Mouse (Mus musculus) heart, embryonic 14.5 days (tissue): ENCODE results near the gene Gm28048. TPM values are rescaled to one million over a fixed set of nuclear protein-coding genes. Genes with fewer than 3 reads are reported as not detected.

Experiments
- ATAC-seq: fragments of 200-750 bp; cut with Nextera tagmentation; 2 replicates; pipeline ENCODE4 v1.8.0; 2017; ENCODE audit warnings: low read depth, moderate TSS enrichment; ENCODE audit not compliant: insufficient number of reproducible peaks, insufficient read depth, low FRiP score
- H3K27ac ChIP-seq, 2 experiments: fragments of 200-500 bp in 1 of 2; fragments of 300-500 bp in 1 of 2; sonication (generic) in 1 of 2; replicated peaks in 1 of 2; 2 replicates each; pipeline ENCODE4 v1.5.1; 2012 to 2014; ENCODE audit warnings: low read depth in 2 of 2, low read length in 2 of 2, control low read depth in 1 of 2, mild to moderate bottlenecking in 1 of 2, mixed read lengths in 1 of 2; ENCODE audit not compliant: control insufficient read depth in 1 of 2, insufficient read depth in 1 of 2
- H3K27me3 ChIP-seq: fragments of 300-500 bp; sonication (generic); 2 replicates; pipeline ENCODE4 v1.6.1; 2014; ENCODE audit warnings: mild to moderate bottlenecking, low read length, control low read depth; ENCODE audit not compliant: control insufficient read depth, insufficient read depth
- H3K36me3 ChIP-seq: fragments of 300-500 bp; sonication (generic); 2 replicates; pipeline ENCODE4 v1.6.1; 2014; ENCODE audit warnings: mild to moderate bottlenecking, control low read depth, low read length, mixed read lengths; ENCODE audit not compliant: control insufficient read depth, insufficient read depth
- H3K4me1 ChIP-seq, 2 experiments: fragments of 200-500 bp in 1 of 2; fragments of 300-500 bp in 1 of 2; sonication (generic) in 1 of 2; 2 replicates each; pipeline ENCODE4 v1.6.1; 2012 to 2014; ENCODE audit warnings: low read length in 2 of 2, control low read depth in 1 of 2, mixed read lengths in 1 of 2; ENCODE audit not compliant: control insufficient read depth in 2 of 2, insufficient read depth in 2 of 2
- H3K4me2 ChIP-seq: fragments of 300-500 bp; sonication (generic); 2 replicates; pipeline ENCODE4 v1.6.1; 2014; ENCODE audit warnings: mild to moderate bottlenecking, low read length
- H3K4me3 ChIP-seq, 2 experiments: fragments of 200-500 bp in 1 of 2; fragments of 300-500 bp in 1 of 2; sonication (generic) in 1 of 2; 2 replicates each; pipeline ENCODE4 v1.5.1; 2012 to 2014; ENCODE audit warnings: low read length in 2 of 2, mild to moderate bottlenecking in 2 of 2, control low read depth in 1 of 2, low read depth in 1 of 2, moderate library complexity in 1 of 2; ENCODE audit not compliant: control insufficient read depth in 1 of 2, insufficient read depth in 1 of 2
- H3K9ac ChIP-seq: fragments of 300-500 bp; sonication (generic); 2 replicates; pipeline ENCODE4 v1.6.1; 2014; ENCODE audit warnings: mild to moderate bottlenecking, low read length
- H3K9me3 ChIP-seq: fragments of 300-500 bp; sonication (generic); 2 replicates; pipeline ENCODE4 v1.6.1; 2016; ENCODE audit warnings: low read length, control low read depth; ENCODE audit not compliant: control insufficient read depth
- WGBS: fragments of 180-500 bp; shearing (Covaris S2); extraction: QIAGEN DNeasy Blood & Tissue Kit; methylation state at CpG from one replicate; pipeline ENCODE4 v1.1.7; 2014; 5-methylcytosine and 5-hydroxymethylcytosine counted together
- polyA plus RNA-seq: library from polyadenylated mRNA; unstranded; fragments of >200 nt; fragmentation: Nextera tagmentation; extraction: Ambion mirVana; gene quantifications from 2 replicates; pipeline ENCODE4 v1.2.1, GENCODE M21; 2014

The Gm28048 gene
- polyA plus RNA-seq, 1 experiment from 2014 or later: 8.1 TPM

GRCm38 (mm10) chr11:22875279-22875678 is 106.6 kb downstream of the Gm28048 start:
- no peaks in the 10 kb centered on the region for H3K27me3 ChIP-seq
- H3K36me3 ChIP-seq: no peaks in the 10 kb centered on the region
- no peak overlapping the region for H3K4me3 ChIP-seq
- WGBS: 74% methylated on average over 4 of the region's 4 CpGs
- H3K4me2 ChIP-seq: no peak overlapping the region
- H3K9me3 ChIP-seq: no peaks in the 10 kb centered on the region
- H3K27ac ChIP-seq: no peak overlapping the region
- no peak overlapping the region for H3K9ac ChIP-seq
- H3K4me1 ChIP-seq: peaks cover 0 to 4% of the 10 kb centered on the region in 2 experiments; a peak in 2 of 4 replicates
- no peak for ATAC-seq

GRCm38 (mm10) chr11:22874747-22875146 is 107.1 kb downstream of the Gm28048 start:
- 72% methylated on average over 6 of the region's 6 CpGs for WGBS
- no peaks in the 10 kb centered on the region for H3K36me3 ChIP-seq
- no peak for ATAC-seq
- H3K4me2 ChIP-seq: no peak overlapping the region
- no peak overlapping the region for H3K4me3 ChIP-seq
- H3K9me3 ChIP-seq: no peaks in the 10 kb centered on the region
- H3K9ac ChIP-seq: no peak overlapping the region
- H3K4me1 ChIP-seq: peaks cover 0 to 4% of the 10 kb centered on the region in 2 experiments; a peak in 2 of 4 replicates
- H3K27me3 ChIP-seq: no peaks in the 10 kb centered on the region
- no peak overlapping the region for H3K27ac ChIP-seq

GRCm38 (mm10) chr11:22873383-22873782 is 108.5 kb downstream of the Gm28048 start:
- Histone ChIP-seq H3K4me2 (no peak overlapping the region), H3K27me3 (no peaks in the 10 kb centered on the region), H3K4me3 (no peak overlapping the region), H3K9ac (no peak overlapping the region), H3K9me3 (no peaks in the 10 kb centered on the region), H3K27ac (peak overlapping the region in 1 of 2 experiments; percentile 42; a peak in 1 of 4 replicates), H3K36me3 (no peaks in the 10 kb centered on the region), H3K4me1 (peaks cover 0 to 4% of the 10 kb centered on the region in 2 experiments; a peak in 2 of 4 replicates)
- 54% methylated on average over 4 of the region's 4 CpGs for WGBS
- no peak for ATAC-seq

- Histone ChIP-seq H3K4me1 (peaks cover 0 to 4% of the 10 kb centered on the region in 2 experiments; a peak in 2 of 4 replicates), H3K36me3 (no peaks in the 10 kb centered on the region), H3K9ac (no peak overlapping the region; the same call in 1 of the 2 replicates), H3K4me2 (peak overlapping the region; percentile 38), H3K4me3 (no peak overlapping the region; a peak in 1 of 4 replicates), H3K27ac (peak overlapping the region; percentile 57 to 78), H3K27me3 (no peaks in the 10 kb centered on the region), H3K9me3 (no peaks in the 10 kb centered on the region)
- 49% methylated on average over 4 of the region's 4 CpGs for WGBS
- no peak for ATAC-seq
Observed at GRCm38 (mm10) chr11:22872307-22872680, 109.6 kb downstream of the Gm28048 start.

- H3K27ac ChIP-seq: peak overlapping the region; percentile 57 to 78
- ATAC-seq: no peak
- WGBS: 43% methylated on average over 7 of the region's 7 CpGs
- H3K9me3 ChIP-seq: no peaks in the 10 kb centered on the region
- no peaks in the 10 kb centered on the region for H3K27me3 ChIP-seq
- H3K36me3 ChIP-seq: no peaks in the 10 kb centered on the region
- peak overlapping the region; percentile 38 for H3K4me2 ChIP-seq
- peak overlapping the region in 1 of 2 experiments; percentile 2; a peak in 1 of 4 replicates for H3K4me3 ChIP-seq
- H3K9ac ChIP-seq: no peak overlapping the region; the same call in 1 of the 2 replicates
- peaks cover 0 to 4% of the 10 kb centered on the region in 2 experiments; a peak in 2 of 4 replicates for H3K4me1 ChIP-seq
Observed at GRCm38 (mm10) chr11:22871628-22872306, 110.1 kb downstream of the Gm28048 start.

- no peak for ATAC-seq
- Histone ChIP-seq H3K9ac (no peak overlapping the region), H3K4me3 (no peak overlapping the region), H3K27ac (no peak overlapping the region), H3K9me3 (no peaks in the 10 kb centered on the region), H3K4me2 (no peak overlapping the region), H3K27me3 (no peaks in the 10 kb centered on the region), H3K4me1 (peaks cover 0 to 4% of the 10 kb centered on the region in 2 experiments; a peak in 2 of 4 replicates), H3K36me3 (no peaks in the 10 kb centered on the region)
- 74% methylated on average over 8 of the region's 8 CpGs for WGBS
Observed at GRCm38 (mm10) chr11:22868582-22868981, 113.3 kb downstream of the Gm28048 start.

- peaks cover 0 to 4% of the 10 kb centered on the region in 2 experiments; a peak in 2 of 4 replicates for H3K4me1 ChIP-seq
- no peak overlapping the region for H3K9ac ChIP-seq
- no peak overlapping the region for H3K4me3 ChIP-seq
- no peaks in the 10 kb centered on the region for H3K27me3 ChIP-seq
- no peak overlapping the region for H3K27ac ChIP-seq
- no peak for ATAC-seq
- no peak overlapping the region for H3K4me2 ChIP-seq
- no peaks in the 10 kb centered on the region for H3K9me3 ChIP-seq
- H3K36me3 ChIP-seq: no peaks in the 10 kb centered on the region
- 79% methylated on average over 5 of the region's 5 CpGs for WGBS
Observed at GRCm38 (mm10) chr11:22867691-22868090, 114.2 kb downstream of the Gm28048 start.
